Mouse (Mus musculus) embryonic facial prominence, embryonic 10.5 days (tissue): ENCODE measurements around the gene Chchd6. TPM values are rescaled to one million over a fixed set of nuclear protein-coding genes. Genes with fewer than 3 reads are reported as not detected.

Source experiments
- DNase-seq: peaks from one replicate; pipeline ENCODE4 v3.0.0-alpha.2; 2017; ENCODE audit warnings: low spot score
- H3K27ac ChIP-seq: fragments of 300-500 bp; sonication (generic); replicated peaks from 2 replicates; pipeline ENCODE4 v1.5.1; 2016; ENCODE audit warnings: mild to moderate bottlenecking
- H3K27me3 ChIP-seq: fragments of 300-500 bp; sonication (generic); replicated peaks from 2 replicates; pipeline ENCODE4 v1.6.1; 2016; ENCODE audit warnings: low read depth, mild to moderate bottlenecking; ENCODE audit not compliant: poor library complexity, severe bottlenecking
- H3K36me3 ChIP-seq: fragments of 300-500 bp; sonication (generic); replicated peaks from 2 replicates; pipeline ENCODE4 v1.6.1; 2016; ENCODE audit warnings: mild to moderate bottlenecking, moderate library complexity
- H3K4me1 ChIP-seq: fragments of 300-500 bp; sonication (generic); 2 replicates; pipeline ENCODE4 v1.6.1; 2016
- H3K4me3 ChIP-seq: fragments of 300-500 bp; sonication (generic); 2 replicates; pipeline ENCODE4 v1.5.1; 2016; ENCODE audit warnings: mild to moderate bottlenecking, moderate library complexity
- H3K9me3 ChIP-seq: fragments of 300-500 bp; sonication (generic); 2 replicates; pipeline ENCODE4 v1.6.1; 2016; ENCODE audit warnings: mild to moderate bottlenecking
- WGBS: fragments of 180-500 bp; shearing (Covaris S2); methylation state at CpG from one replicate; pipeline ENCODE4 v1.1.7; 2016; 5-methylcytosine and 5-hydroxymethylcytosine counted together
- polyA plus RNA-seq: library from polyadenylated mRNA; unstranded; fragments of >200 nt; fragmentation: Nextera tagmentation; extraction: Ambion mirVana; gene quantifications from 2 replicates; pipeline ENCODE4 v1.2.1, GENCODE M21; 2016

Chchd6 gene
- polyA plus RNA-seq, 1 experiment from 2014 or later = 66.8 TPM

GRCm38 (mm10) chr6:89354076-89354475, 241.4 kb downstream of the Chchd6 start:
- Histone ChIP-seq H3K4me1 (peaks cover 83% of the 10 kb centered on the region), H3K27ac (peak overlapping the region; percentile 16; the same call in 1 of the 2 replicates), H3K4me3 (no peak overlapping the region), H3K36me3 (peaks cover 85% of the 10 kb centered on the region), H3K27me3 (no peaks in the 10 kb centered on the region), H3K9me3 (no peaks in the 10 kb centered on the region)
- 91% methylated on average over 5 of the region's 5 CpGs for whole genome bisulfite sequencing
- no peak for DNase-seq

GRCm38 (mm10) chr6:89353101-89353500, 242.4 kb downstream of the Chchd6 start:
- Histone ChIP-seq H3K4me3 (no peak overlapping the region), H3K27ac (peak overlapping the region; percentile 69; the same call in 1 of the 2 replicates), H3K4me1 (peaks cover 83% of the 10 kb centered on the region), H3K9me3 (no peaks in the 10 kb centered on the region), H3K27me3 (no peaks in the 10 kb centered on the region), H3K36me3 (peaks cover 95% of the 10 kb centered on the region)
- 75% methylated on average over 8 of the region's 8 CpGs for WGBS
- DNase-seq = no peak

- H3K36me3 ChIP-seq = peaks cover 99% of the 10 kb centered on the region
Observed at GRCm38 (mm10) chr6:89351441-89352137, 243.9 kb downstream of the Chchd6 start.

GRCm38 (mm10) chr6:89350520-89350919, 244.9 kb downstream of the Chchd6 start:
- Histone ChIP-seq H3K9me3 (no peaks in the 10 kb centered on the region), H3K4me1 (peaks cover 76% of the 10 kb centered on the region), H3K27me3 (no peaks in the 10 kb centered on the region), H3K27ac (0 out of 2 replicates have a peak overlapping the region, but pooled peaks have one; percentile 19), H3K4me3 (no peak overlapping the region), H3K36me3 (peaks cover 98% of the 10 kb centered on the region)
- 92% methylated on average over 2 of the region's 2 CpGs for WGBS
- DNase-seq = no peak

More at GRCm38 (mm10) chr6:89351441-89352137, 243.9 kb downstream of the Chchd6 start:
- peaks cover 78% of the 10 kb centered on the region for H3K4me1 ChIP-seq
- no peaks in the 10 kb centered on the region for H3K9me3 ChIP-seq
- peak; percentile 66 for DNase-seq
- no peaks in the 10 kb centered on the region for H3K27me3 ChIP-seq
- 35% methylated on average over 5 of the region's 5 CpGs for WGBS
- H3K4me3 ChIP-seq = 0 out of 2 replicates have a peak overlapping the region, but pooled peaks have one; percentile 3
- H3K27ac ChIP-seq = peak overlapping the region; percentile 69

- H3K4me1 ChIP-seq = peaks cover 76% of the 10 kb centered on the region
- no peak overlapping the region for H3K4me3 ChIP-seq
- no peaks in the 10 kb centered on the region for H3K27me3 ChIP-seq
- H3K36me3 ChIP-seq = peaks cover 94% of the 10 kb centered on the region
- 76% methylated on average over 1 of the region's 1 CpGs for WGBS
- H3K9me3 ChIP-seq = no peaks in the 10 kb centered on the region
- H3K27ac ChIP-seq = no peak overlapping the region
- no peak for DNase-seq
Observed at GRCm38 (mm10) chr6:89350037-89350515, 245.4 kb downstream of the Chchd6 start.

- Histone ChIP-seq H3K27me3 (no peaks in the 10 kb centered on the region), H3K9me3 (no peaks in the 10 kb centered on the region), H3K36me3 (peaks cover 87% of the 10 kb centered on the region), H3K4me1 (peaks cover 74% of the 10 kb centered on the region), H3K4me3 (no peak overlapping the region), H3K27ac (peak overlapping the region; percentile 24; the same call in 1 of the 2 replicates)
- WGBS = 51% methylated on average over 9 of the region's 9 CpGs
- no peak for DNase-seq
Observed at GRCm38 (mm10) chr6:89348363-89348762, 247.1 kb downstream of the Chchd6 start.

- no peak for DNase-seq
- Histone ChIP-seq H3K4me1 (peaks cover 68% of the 10 kb centered on the region), H3K27ac (0 out of 2 replicates have a peak overlapping the region, but pooled peaks have one; percentile 24), H3K36me3 (peaks cover 87% of the 10 kb centered on the region), H3K27me3 (no peaks in the 10 kb centered on the region), H3K4me3 (no peak overlapping the region), H3K9me3 (no peaks in the 10 kb centered on the region)
- 90% methylated on average over 1 of the region's 1 CpGs for WGBS
Observed at GRCm38 (mm10) chr6:89347792-89348191, 247.7 kb downstream of the Chchd6 start.

GRCm38 (mm10) chr6:89345855-89346254, 249.6 kb downstream of the Chchd6 start:
- H3K4me3 ChIP-seq = no peak overlapping the region
- peaks cover 49% of the 10 kb centered on the region for H3K4me1 ChIP-seq
- no peaks in the 10 kb centered on the region for H3K9me3 ChIP-seq
- peak overlapping the region; percentile 89 for H3K27ac ChIP-seq
- 94% methylated on average over 1 of the region's 1 CpGs for WGBS
- DNase-seq = peak; percentile 33
- peaks cover 88% of the 10 kb centered on the region for H3K36me3 ChIP-seq
- H3K27me3 ChIP-seq = no peaks in the 10 kb centered on the region

GRCm38 (mm10) chr6:89345486-89345785, 250.0 kb downstream of the Chchd6 start:
- H3K27me3 ChIP-seq = no peaks in the 10 kb centered on the region
- peak overlapping the region; percentile 33; the same call in 1 of the 2 replicates for H3K4me3 ChIP-seq
- DNase-seq = no peak
- no peaks in the 10 kb centered on the region for H3K9me3 ChIP-seq
- peaks cover 45% of the 10 kb centered on the region for H3K4me1 ChIP-seq
- H3K36me3 ChIP-seq = peaks cover 88% of the 10 kb centered on the region
- WGBS = 72% methylated on average over 3 of the region's 3 CpGs
- H3K27ac ChIP-seq = peak overlapping the region; percentile 89

GRCm38 (mm10) chr6:89344613-89345485, 250.6 kb downstream of the Chchd6 start:
- 25% methylated on average over 10 of the region's 10 CpGs for WGBS
- H3K36me3 ChIP-seq = peaks cover 88% of the 10 kb centered on the region

GRCm38 (mm10) chr6:89341981-89342380, 253.5 kb downstream of the Chchd6 start:
- no peak for DNase-seq
- Histone ChIP-seq H3K27me3 (no peaks in the 10 kb centered on the region), H3K4me1 (peaks cover 27% of the 10 kb centered on the region), H3K36me3 (peaks cover 88% of the 10 kb centered on the region), H3K9me3 (no peaks in the 10 kb centered on the region), H3K4me3 (no peak overlapping the region), H3K27ac (no peak overlapping the region)
- 94% methylated on average over 4 of the region's 4 CpGs for WGBS

More at GRCm38 (mm10) chr6:89344613-89345485, 250.6 kb downstream of the Chchd6 start:
- Histone ChIP-seq H3K27me3 (no peaks in the 10 kb centered on the region), H3K4me3 (peak overlapping the region; percentile 33), H3K27ac (peak overlapping the region; percentile 89), H3K9me3 (no peaks in the 10 kb centered on the region), H3K4me1 (peaks cover 39% of the 10 kb centered on the region)
- peak; percentile 91 for DNase-seq

- Histone ChIP-seq H3K9me3 (no peaks in the 10 kb centered on the region), H3K27ac (no peak overlapping the region), H3K27me3 (no peaks in the 10 kb centered on the region), H3K4me3 (no peak overlapping the region), H3K4me1 (peaks cover 12% of the 10 kb centered on the region), H3K36me3 (peaks cover 99% of the 10 kb centered on the region)
- DNase-seq = no peak
- 75% methylated on average over 2 of the region's 2 CpGs for WGBS
Observed at GRCm38 (mm10) chr6:89339447-89339846, 256.0 kb downstream of the Chchd6 start.
